Mouse (Mus musculus): ENCODE measurements around the gene Ccdc125.

DNA sequence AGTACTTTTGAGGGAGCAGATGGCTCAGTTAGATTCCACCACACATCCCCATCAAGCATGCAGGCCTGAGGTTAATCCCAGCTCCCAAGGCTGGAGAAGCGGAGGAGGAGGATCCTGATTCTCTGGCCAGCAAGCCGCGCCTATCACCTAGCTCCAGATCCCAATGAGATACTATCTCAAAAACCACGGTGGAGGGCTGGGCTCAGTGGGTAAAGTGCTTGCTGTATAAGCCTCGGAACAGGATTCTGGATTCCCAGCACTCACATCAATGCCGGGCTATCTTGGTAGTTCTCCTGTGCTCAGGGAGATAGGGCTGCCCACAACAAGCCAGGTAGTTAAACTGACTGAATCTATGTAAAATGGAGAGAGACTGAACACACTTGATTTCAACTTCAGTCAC, 46.0 kb downstream of the Ccdc125 start:
- no peak for TF ChIP-seq CTCF (IDR thresholded peaks at IDR 0.05; ENCODE audit: low read depth)
- no peak for TF ChIP-seq EP300 (optimal IDR thresholded peaks at IDR 0.05)
